Mouse (Mus musculus): ENCODE measurements around the gene Il17ra. TPM values are rescaled to one million over a fixed set of nuclear protein-coding genes. Genes with fewer than 3 reads are reported as not detected.

Il17ra gene
- total RNA-seq, 2 experiments from 2014 or later = 2.4 to 3.0 TPM

DNA sequence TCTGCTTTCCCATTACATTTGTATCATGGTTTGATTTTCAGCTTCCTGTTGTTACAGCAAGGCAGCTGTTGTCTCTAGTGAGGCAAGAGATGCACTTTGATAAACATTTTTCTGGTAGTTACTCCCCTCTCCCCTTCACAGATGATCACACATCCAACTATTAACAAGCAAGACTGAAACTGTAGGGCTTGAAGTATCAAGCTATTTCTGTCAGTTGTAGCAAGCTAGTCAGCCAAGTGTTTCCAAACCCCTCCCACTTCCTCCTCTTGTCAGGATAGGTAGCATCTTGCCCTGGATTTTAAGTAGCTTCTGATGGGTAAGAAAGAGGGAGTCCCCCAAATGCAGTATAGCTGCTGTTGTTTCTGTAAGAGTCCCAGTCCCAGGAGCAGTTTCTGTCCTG is 6.7 kb downstream of the Il17ra start:
- no peak for DNase-seq (ENCODE audit: low spot score)
- intact Hi-C loops (cut with DNase I) = no loop called here

GRCm38 (mm10) chr6:120470666-120471065 is 7.6 kb downstream of the Il17ra start:
- no peak for DNase-seq (ENCODE audit: low spot score)
- intact Hi-C loops (cut with DNase I) = no loop called here

DNA sequence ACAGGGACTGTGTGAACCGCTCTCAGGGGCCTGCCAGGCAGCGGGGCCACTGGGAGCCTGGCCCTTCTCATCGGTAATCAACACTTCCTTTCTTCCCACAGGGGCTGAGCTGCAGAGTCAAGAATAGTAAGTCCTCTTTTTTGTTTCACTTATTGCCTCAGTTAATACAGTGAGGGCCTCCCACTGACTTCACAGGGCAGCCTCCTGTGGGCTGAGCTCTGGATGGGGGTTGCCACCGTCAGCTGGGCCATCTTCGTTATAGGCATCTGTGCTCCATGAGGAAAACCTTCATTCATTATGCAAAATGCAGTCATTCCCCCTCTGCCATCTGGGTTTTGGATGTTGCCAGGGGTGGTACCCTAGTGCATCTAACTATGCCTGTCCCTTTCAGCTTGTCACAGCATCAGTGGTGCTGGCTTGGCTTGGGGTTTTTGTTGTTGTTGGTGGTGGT is 9.0 kb downstream of the Il17ra start:
- DNase-seq (ENCODE audit: low spot score) = no peak
- intact Hi-C loops (cut with DNase I) = no loop called here

GRCm38 (mm10) chr6:120472455-120473140 is 9.6 kb downstream of the Il17ra start:
- intact Hi-C loops (cut with DNase I) = no loop called here
- DNase-seq (ENCODE audit: low spot score) = no peak

- DNase-seq (ENCODE audit: low spot score) = no peak
These were observed 10.4 kb downstream of the Il17ra start for GRCm38 (mm10) chr6:120473427-120473826.

GRCm38 (mm10) chr6:120475288-120475687 is 12.2 kb downstream of the Il17ra start:
- intact Hi-C loops (cut with DNase I) = no loop called here

More at GRCm38 (mm10) chr6:120473427-120473826, 10.4 kb downstream of the Il17ra start:
- intact Hi-C loops (cut with DNase I) = no loop called here

DNA sequence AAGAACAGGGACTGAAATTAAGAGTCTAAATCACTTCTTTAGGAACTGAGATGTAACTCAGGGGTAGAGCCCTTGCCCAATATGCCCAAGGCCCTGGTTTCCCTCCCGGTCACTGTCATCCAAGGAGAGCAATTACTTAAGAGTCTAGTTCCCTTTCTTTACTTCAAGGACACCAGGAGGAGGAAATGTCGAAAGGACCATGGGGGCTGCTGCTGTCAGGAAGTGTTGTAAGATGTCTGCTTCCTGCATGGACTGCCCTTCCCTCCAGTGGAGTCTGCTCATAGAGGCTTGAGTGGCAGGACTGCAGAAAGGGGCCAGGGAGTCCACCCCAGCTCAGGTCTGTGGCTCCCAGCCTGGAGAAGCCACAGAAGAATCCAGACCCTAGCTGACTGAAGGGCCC is 16.3 kb downstream of the Il17ra start:
- intact Hi-C loops (cut with DNase I) = no loop called here
- no peak for DNase-seq (ENCODE audit: low spot score)

More at GRCm38 (mm10) chr6:120475288-120475687, 12.2 kb downstream of the Il17ra start:
- no peak for DNase-seq (ENCODE audit: low spot score)

DNA sequence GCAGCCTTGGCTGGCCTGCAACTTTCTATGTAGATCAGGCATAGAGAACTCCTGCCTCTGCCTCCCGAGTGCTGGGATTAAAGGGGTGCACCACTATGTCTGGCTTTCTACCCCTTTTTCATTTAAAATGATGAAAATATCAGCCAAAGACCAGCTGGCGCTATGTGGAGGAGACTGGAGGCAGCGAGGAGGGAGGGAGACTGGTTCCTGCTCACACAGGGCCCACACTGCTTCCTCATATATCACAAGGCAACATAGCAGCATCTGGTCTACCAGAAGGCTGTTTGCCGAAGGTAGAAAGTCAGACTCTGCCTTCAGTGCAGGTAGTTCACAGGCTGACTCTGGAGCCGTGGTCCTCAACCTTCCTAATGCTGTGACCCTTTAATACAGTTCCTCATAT is 17.3 kb downstream of the Il17ra start:
- no peak for DNase-seq (ENCODE audit: low spot score)
- intact Hi-C loops (cut with DNase I) = no loop called here

- intact Hi-C loops (cut with DNase I) = no loop called here
- DNase-seq (ENCODE audit: low spot score) = no peak
These were observed 18.5 kb downstream of the Il17ra start for GRCm38 (mm10) chr6:120481538-120481937.

GRCm38 (mm10) chr6:120482021-120482420 is 19.0 kb downstream of the Il17ra start:
- intact Hi-C loops (cut with DNase I) = no loop called here
- no peak for DNase-seq (ENCODE audit: low spot score)

GRCm38 (mm10) chr6:120482756-120483155 is 19.7 kb downstream of the Il17ra start:
- DNase-seq (ENCODE audit: low spot score) = no peak
- intact Hi-C loops (cut with DNase I) = no loop called here

- intact Hi-C loops (cut with DNase I) = no loop called here
- no peak for DNase-seq (ENCODE audit: low spot score)
These were observed 20.2 kb downstream of the Il17ra start for GRCm38 (mm10) chr6:120483211-120483626.

DNA sequence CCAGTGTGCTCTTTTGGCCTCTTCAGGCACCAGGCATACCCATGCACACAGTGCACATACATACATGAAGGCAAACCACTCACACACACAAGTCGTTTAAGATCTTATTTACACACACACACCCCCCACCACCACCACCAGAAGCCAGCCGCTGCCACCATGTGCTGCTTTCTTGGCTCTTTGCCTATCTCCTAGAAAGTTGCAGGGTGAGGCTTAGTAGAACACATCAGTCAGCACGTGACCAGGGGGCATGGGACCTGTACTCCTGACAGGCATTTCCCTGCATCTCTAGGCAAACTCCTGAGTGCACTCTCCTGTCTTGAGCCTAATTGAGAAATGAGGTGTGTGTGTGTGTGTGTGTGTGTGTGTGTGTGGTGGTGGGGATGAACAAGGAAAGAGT is 22.0 kb downstream of the Il17ra start:
- no peak for DNase-seq (ENCODE audit: low spot score)
- intact Hi-C loops (cut with DNase I) = loop anchor here (5.0 kb wide), 1 partner anchor 1118 kb away; no protein-coding TSS in a partner anchor

GRCm38 (mm10) chr6:120486051-120486510 is 23.0 kb downstream of the Il17ra start:
- intact Hi-C loops (cut with DNase I) = loop anchor here (5.0 kb wide), 1 partner anchor 1119 kb away; no protein-coding TSS in a partner anchor
- no peak for DNase-seq (ENCODE audit: low spot score)

DNA sequence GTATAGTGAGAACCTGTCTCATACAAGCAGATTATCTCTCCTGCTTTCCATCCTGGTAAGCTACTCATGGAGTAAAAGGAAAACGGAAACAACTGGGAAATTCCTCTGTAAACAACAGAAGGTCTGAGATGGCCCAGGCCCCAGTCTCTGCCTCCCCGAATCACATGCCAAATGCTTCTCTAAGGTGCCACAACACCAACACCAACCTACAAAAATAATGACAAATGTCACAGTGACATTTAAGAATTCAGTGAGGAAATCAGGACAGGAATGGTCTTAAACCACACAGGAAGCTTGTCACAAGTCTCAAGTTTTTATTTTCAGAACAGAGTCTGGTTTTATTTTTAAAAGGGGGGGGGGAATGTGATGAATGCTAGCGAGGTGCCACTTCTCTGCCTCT is 25.6 kb downstream of the Il17ra start:
- DNase-seq (ENCODE audit: low spot score) = no peak

GRCm38 (mm10) chr6:120489461-120489860 is 26.4 kb downstream of the Il17ra start:
- intact Hi-C loops (cut with DNase I) = loop anchor here (5.0 kb wide), 1 partner anchor 1122 kb away; no protein-coding TSS in a partner anchor
- no peak for DNase-seq (ENCODE audit: low spot score)

More for the DNA sequence above, 25.6 kb downstream of the Il17ra start:
- intact Hi-C loops (cut with DNase I) = loop anchor here (5.0 kb wide), 1 partner anchor 1121 kb away; no protein-coding TSS in a partner anchor

- intact Hi-C loops (cut with DNase I) = no loop called here
- DNase-seq (ENCODE audit: low spot score) = no peak
These were observed 28.0 kb downstream of the Il17ra start for GRCm38 (mm10) chr6:120491064-120491463.

- DNase-seq (ENCODE audit: low spot score) = no peak
These were observed 28.9 kb downstream of the Il17ra start for GRCm38 (mm10) chr6:120491862-120492498.

DNA sequence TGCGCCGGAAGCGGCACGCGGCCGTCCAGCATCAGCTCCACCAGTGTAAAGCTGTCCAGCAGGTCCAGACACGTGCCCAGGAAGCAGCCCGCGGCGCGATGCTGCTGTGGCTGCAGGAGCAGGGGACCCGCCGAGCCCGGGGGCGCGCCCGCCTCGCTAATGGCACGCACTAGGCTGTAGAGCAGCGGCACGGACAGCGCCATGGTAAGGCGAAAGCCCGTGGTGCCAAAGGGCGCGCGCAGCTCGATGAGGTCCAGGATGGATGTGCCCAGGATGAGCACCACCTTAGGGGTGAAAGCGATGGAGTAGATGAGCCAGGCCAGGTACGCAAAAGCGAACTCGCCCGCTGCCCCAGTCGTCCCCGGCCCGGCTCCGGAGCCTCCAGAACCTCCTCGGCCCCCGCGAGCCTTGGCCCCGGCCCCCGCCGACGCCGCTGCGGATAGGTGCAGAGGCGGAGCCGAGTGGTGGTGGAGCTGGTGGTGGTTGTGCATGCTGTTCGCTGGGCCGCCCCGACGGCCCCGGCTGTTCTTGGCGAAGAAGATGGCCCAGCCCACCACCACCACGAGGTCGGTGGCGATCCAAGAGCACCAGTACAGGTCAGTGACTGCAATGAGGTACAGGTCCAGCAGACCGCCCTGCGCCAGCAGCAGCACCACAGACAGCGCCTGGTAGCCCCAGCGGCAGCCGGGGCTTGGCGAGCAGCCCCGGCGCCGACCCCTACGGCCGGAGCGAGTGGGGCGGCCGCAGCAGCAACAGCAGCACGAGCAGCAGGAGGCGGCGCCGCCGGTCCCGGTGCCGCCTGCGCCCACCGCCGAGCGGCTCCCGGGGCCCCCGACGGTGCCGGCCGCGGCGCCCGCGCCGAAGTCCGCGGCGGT is 29.7 kb downstream of the Il17ra start:
- intact Hi-C loops (cut with DNase I) = no loop called here
- no peak for DNase-seq (ENCODE audit: low spot score)

More at GRCm38 (mm10) chr6:120491862-120492498, 28.9 kb downstream of the Il17ra start:
- intact Hi-C loops (cut with DNase I) = no loop called here

Measured in heart, postnatal 25 days (tissue).